Mouse (Mus musculus) right cerebral cortex, postnatal 36 days (tissue): Measurements from ENCODE around the gene Clasp2.
A peak's percentile ranks its signal among the peaks of the same experiment; 100 is the strongest.
"Not testable (repeated sequence)": the region's sequence is repeated elsewhere in the genome, so short reads cannot be mapped to it uniquely, and the experiment has no call there.

Experiments
- DNase-seq, 2 experiments: peaks; one replicate each; pipeline ENCODE4 v3.0.0; 2022; ENCODE audit warnings: low spot score in 2 of 2, mixed read lengths in 1 of 2

The Clasp2 gene

DNA sequence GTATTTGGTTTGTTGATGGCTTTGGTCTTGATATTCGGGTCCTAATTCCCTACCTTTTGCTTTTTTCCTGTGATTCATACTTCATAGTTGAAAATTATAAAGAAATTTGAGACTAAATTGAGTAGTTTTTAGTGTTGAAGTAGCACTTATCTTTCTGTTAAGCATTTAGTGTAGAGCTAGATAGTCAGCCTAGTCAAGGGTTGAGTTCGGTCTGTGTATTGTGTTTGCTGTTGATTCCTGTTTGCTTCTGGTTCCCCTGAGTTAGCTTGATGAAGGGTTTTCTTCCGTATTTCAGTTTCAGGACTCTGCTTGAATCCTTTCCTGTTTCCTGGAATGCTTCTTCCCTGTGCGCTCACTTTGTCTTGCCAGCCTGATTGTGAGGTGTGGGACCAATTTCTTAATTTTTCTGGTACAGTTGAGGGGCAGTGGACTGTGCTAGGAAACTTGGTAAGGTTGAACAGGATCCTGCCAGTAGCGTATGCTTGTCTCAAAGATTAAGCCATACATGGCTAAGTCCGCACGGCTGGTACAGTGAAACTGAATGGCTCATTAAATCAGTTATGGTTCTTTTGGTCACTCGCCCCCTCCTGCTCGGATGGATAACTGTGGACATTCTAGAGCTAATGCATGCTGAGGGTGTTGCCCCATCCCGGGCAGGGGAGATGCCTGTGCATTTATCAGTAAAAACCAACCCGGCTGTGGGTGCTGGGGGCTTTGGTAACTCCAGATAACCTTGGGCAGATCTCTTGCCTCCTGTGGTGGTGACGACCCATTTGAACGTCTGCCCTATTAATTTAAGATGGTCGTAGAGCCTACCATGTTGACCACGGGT is 14.8 kb downstream of the Clasp2 start:
- no peak for DNase-seq

DNA sequence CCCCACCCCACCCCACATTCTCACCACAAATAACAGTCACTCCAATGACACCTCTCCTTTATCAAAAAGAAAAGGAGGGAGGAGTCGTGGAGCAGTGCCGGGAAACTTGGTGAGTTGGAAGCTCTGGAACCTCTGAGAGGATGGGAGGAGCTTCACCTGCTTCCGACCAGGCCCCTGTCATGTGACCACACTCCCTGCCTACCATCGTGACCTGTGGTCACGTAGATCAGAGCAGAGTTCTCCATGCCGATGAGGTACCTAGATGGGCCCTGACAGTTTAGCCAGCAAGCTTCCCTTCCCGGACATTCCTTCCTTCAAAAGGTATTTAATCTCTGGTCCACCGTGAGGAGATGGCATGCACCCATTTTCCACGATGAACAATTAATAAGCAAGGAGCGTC is 17.2 kb downstream of the Clasp2 start:
- no peak for DNase-seq

GRCm38 (mm10) chr9:113759684-113760083 is 18.4 kb downstream of the Clasp2 start:
- DNase-seq: no peak

DNA sequence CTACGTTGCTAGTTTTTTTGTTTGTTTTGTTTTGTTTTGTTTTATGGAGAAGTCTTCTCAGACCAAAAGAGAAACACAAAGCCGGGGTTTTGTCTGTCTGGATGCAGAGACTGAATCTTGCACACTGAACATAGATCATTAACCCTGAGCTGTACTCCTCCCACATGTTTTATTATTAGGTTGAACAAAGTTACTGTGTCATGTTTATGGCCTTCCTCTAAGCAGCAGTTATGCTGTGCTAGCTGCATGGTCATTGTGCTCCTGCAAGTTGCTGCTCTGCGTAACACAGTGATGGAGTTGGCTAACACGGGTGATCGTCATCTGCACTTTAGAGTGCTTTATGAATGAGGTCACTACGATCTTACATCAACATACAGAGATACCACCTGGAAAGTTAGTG is 21.1 kb downstream of the Clasp2 start:
- DNase-seq: no peak

- no peak for DNase-seq
Measured at GRCm38 (mm10) chr9:113763123-113763522, 21.9 kb downstream of the Clasp2 start.

DNA sequence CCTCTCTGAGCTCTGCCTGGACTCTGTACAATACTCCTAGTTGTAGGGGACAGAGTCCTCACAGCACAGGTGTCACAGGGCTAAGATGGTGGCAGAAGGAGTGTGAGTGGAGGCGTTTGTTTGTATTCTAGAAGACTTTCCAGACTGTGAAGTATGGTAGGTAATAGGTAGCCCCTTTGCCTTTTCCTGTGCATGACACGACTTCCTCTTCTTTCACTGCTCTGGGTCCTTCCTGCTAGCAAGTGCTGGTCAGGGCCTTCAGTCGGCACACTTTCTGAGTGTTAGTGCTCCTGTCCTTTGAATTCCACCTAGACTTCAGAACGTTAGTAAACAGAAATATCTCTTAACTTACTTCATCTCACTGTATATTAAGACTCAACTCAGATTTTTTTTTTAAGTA is 29.4 kb downstream of the Clasp2 start:
- DNase-seq: no peak

GRCm38 (mm10) chr9:113780863-113781262 is 39.6 kb downstream of the Clasp2 start:
- DNase-seq: no peak

DNA sequence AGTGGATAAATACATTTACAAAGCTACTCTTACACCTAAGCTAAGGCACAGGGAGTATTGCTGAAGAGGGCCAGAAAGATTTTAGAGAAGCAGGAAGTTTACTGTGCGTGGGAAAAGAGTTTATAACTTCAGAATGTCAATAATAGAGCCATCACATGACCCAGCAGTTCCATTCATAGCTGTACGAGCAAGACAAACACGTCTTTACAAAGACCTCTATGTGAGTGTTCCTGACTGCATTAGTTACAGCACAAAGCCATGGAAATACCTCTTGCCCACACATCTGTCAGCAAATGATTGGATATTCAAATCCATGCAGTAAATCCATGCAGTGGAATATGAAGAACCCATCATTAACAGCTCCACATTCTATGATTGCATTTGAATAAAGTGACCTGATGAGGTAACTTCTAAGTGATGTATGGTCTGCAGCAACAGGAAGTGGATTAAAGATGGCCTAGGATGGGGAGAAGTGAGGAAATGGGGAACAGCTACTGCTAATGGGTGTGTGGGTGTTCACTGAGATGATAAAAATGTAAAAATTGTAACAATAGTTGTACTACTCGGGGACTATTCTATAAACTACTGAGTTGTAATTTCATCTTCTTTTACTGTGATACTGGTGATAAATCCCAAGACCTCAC is 41.2 kb downstream of the Clasp2 start:
- no peak for DNase-seq

DNA sequence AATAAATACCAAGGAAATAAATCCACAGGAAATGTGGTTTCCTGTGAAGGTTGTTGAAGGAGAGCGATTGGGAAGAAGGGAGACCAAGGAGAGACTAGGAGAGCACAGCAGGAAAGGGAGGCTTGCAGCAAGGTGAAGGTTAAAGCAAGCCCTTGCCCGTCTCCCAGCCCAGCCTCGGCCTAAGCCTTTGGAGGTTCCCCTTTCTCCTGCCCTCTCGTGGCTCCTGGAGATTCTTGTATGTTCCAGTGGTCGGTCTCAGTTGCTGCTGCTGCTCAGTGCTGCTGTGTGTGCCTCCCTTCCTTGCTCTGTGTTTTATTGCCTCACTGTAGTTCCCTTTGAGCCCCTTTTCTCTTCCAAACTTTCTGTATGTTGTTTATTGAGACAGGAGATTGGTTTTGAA is 42.4 kb downstream of the Clasp2 start:
- DNase-seq: no peak

DNA sequence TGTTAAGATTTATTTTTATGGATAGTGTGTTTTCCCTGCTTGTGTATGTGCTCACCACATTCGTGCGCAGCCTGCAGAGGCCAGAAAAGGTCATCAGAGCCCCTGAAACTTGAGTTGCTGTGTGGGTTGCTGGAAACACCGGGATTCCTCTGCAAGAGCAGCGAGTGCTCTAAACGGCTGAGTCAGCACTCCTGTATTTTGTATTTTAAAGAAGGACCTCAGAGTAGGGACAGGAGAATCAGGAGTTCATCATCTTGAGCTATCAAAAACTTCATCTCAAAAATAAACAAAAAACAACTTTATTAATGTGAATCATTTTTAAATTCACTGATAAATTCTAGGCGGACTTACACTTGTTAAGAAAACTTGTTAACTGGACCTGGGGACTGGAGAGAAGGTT is 48.0 kb downstream of the Clasp2 start:
- not testable (repeated sequence) for DNase-seq

DNA sequence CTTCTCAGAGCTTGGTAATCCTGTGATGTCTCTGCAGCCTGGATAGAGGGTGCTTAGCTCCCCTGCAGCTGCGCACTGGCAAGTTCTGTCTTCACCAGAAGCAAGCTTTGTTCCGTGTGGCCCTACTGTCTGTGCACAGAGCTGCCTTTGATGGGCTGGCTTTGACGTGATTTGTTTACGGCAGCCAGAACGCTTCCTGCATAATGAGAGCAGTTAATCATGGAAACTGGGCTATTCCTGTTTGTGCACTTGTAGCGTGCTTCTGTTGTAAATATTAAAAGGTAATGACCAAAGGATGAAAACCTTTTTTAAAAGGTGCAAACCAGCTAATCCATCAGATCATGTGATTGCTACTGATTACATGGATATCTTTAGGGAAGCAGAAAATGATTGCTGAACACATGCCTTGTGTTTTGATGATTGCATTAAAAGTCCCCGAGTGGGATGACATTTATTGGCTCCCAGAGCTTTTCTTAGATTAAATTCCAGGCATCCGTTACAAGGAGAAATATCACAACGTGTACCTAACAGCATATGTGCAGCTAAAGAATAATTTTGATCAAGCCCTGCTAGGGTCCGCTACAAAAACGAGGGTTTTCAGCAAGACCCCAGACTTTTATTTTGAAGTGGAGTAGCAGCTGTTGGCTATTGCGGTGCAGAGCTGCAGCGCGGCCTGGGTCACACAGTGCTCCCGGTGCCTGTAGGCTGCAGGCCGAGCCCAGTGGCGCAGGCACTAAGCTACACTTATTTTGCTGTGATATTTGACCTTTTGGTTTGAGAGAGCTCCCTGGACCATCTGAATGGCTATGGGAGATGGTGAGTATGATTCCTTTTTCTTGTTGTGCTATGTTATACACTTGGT is 51.6 kb downstream of the Clasp2 start:
- peak; percentile 69 to 83 for DNase-seq

DNA sequence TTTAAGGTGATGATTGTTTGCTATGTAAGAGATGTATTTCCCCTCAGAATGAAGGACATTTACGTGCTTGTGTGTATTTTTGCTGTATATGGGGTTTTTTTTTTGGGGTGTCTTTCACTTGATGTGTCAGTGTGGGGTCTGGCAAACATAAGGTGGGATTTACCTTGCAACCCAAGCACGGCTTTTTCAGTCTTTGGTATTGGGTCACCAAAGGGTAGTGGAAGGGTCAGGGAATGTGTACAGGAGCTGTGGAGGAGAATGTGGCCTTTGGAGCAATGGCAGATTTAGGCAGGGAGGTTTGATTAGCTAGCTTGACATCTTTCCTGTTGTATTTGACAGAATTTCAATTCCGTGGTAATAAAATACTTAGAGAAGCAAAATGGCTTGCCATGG is 52.2 kb downstream of the Clasp2 start:
- no peak for DNase-seq

DNA sequence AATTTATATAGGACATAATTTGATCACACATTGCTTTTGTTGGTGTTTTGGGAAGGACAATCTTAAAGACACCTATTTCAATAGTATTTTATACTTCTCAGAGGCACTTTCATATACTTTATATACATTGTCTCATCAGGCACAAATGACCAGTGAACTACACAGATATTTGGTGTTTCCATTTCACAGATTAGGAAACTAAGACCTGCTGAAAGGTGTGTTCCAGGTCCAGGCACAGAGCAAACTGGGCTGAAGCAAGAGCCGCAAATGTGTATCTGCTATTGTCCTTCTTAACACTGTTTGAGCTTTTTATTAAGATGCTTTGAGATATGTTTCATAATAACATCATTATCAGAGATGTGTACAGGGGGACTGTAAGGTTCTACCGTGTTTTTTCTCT is 52.7 kb downstream of the Clasp2 start:
- DNase-seq: no peak

GRCm38 (mm10) chr9:113797206-113797605 is 55.9 kb downstream of the Clasp2 start:
- DNase-seq: no peak

GRCm38 (mm10) chr9:113800671-113801070 is 59.4 kb downstream of the Clasp2 start:
- no peak for DNase-seq

DNA sequence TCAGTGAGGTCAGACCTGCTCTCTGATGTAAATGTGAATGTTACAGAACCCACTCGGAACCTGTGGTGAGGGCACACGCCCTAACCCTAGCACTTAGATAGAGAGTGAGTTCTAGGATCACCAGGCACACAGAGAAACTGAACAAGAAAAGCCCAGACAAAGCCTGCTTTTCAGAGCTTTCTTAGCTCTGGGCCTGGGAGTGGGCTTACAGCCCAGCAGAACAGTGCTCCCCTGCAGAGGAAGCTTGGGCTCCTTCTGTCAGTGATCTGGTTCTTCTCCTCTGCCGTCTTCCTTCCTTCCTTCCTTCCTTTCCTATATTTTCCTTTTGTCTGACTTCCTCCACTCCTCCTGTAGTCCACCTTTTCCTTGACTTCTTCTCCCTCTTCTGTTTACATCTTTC is 61.5 kb downstream of the Clasp2 start:
- no peak for DNase-seq

GRCm38 (mm10) chr9:113803751-113804150 is 62.5 kb downstream of the Clasp2 start:
- DNase-seq: no peak

- DNase-seq: no peak
Measured at GRCm38 (mm10) chr9:113805359-113805758, 64.1 kb downstream of the Clasp2 start.

- DNase-seq: no peak
Measured at GRCm38 (mm10) chr9:113811327-113811726, 70.1 kb downstream of the Clasp2 start.

DNA sequence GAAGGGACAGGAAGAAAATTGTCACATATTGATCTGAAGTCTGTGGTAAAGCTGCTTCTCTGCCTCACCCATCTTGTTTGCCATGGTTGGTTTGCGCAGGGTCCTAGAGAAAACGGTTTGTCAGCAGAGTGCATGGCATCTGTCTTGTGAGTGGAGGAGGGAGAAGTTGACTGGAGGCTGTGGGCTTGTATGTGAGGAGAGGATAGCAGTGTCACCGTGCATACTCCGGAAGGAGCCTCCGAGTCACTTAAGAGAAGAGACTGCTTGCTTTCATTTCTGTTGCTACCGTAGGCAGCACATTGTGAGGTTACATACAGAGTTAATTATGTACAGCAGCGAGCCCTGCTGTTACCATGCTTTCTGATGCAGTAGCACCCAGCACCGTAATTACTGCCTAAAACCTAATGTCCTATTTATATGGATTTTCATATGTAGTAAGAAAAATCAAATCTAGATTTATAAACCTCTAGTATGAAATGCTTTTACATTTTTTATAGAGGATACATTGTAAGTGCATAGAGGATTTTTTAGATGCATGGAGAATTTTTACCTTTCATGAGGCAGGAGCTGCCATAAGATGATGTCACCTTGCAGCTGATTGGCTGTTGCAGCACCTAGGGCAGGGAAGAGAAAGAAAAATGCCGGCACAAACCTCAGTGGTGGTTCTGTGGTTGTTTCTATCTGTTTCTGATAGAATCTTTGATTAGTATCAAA is 70.8 kb downstream of the Clasp2 start:
- peak; percentile 55 to 68 for DNase-seq

GRCm38 (mm10) chr9:113812671-113813001 is 71.4 kb downstream of the Clasp2 start:
- no peak for DNase-seq

DNA sequence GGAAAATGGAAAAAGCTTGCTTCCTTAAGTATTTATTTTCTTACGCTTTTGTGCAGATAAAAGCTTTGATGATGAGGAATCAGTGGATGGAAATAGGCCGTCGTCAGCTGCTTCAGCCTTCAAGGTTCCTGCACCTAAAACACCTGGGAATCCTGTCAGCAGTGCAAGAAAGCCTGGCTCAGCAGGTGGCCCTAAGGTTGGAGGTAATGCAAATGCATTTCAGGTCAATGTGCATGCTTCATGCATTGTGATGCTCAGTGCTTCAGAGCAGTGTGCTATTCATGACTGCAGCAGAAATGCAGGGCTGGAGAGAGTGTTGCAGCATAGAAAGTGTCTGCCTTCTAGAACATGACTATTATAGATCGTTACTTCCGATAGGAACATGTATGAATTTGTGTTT is 71.8 kb downstream of the Clasp2 start:
- DNase-seq: no peak
